Mouse (Mus musculus) left cerebral cortex, adult 2 months (tissue): Measurements from ENCODE around the gene Trim30a. TPM values are rescaled to one million over a fixed set of nuclear protein-coding genes. Genes with fewer than 3 reads are reported as not detected.
"Not testable (repeated sequence)": the region's sequence is repeated elsewhere in the genome, so short reads cannot be mapped to it uniquely, and the experiment has no call there.

Experiments used
- DNase-seq, 2 experiments: peaks; one replicate each; pipeline ENCODE4 v3.0.0; 2021 to 2022; ENCODE audit warnings: low spot score in 2 of 2, mixed read lengths in 1 of 2; ENCODE audit errors: extremely low spot score in 1 of 2
- H3K27ac ChIP-seq: fragments of 200-600 bp; 2 replicates; pipeline ENCODE4 v1.8.1; 2022
- H3K4me3 ChIP-seq: fragments of 200-600 bp; 2 replicates; pipeline ENCODE4 v1.8.1; 2022
- CTCF ChIP-seq: fragments of 200-600 bp; IDR thresholded peaks from 2 replicates; pipeline ENCODE4 v1.8.1; 2022; ENCODE audit warnings: antibody characterized with exemption, mild to moderate bottlenecking, moderate library complexity
- intact Hi-C: fragments of 180-260 bp; cut with DNase I; formaldehyde crosslinking; loops from one replicate; pipeline ENCODE4 v1.15.1; 2025
- long read RNA-seq, 2 experiments: library from polyadenylated mRNA; stranded (forward); transcript quantifications; one replicate each; pipeline ENCODE4 v2.0.0; 2021; ENCODE audit warnings: borderline mapping rate in 2 of 2
- total RNA-seq, 2 experiments: library from RNA; stranded (reverse); gene quantifications; 2 replicates each; pipeline ENCODE4 v1.2.3; 2021

The Trim30a gene
- under 1 TPM; 0.66 to 0.98 TPM for total RNA-seq
- long read RNA-seq, experiment 1, result 0 reads
- long read RNA-seq, experiment 2, result 0 reads

GRCm38 (mm10) chr7:104465065-104465744 is at the start of gene Trim30a:
Gene Trim30a, minus strand, starts transcription at chr7:104465193.
- no peak for DNase-seq
- TF ChIP-seq CTCF, result peak; percentile 26
- intact Hi-C loops, result no loop called here
- H3K27ac ChIP-seq, result no peak within 1 kb of the TSS
- no peak within 1 kb of the TSS for H3K4me3 ChIP-seq

- DNase-seq, H3K27ac ChIP-seq, intact Hi-C loops, H3K4me3 ChIP-seq: not testable (repeated sequence)
- peak; percentile 10 for TF ChIP-seq CTCF
These were observed 42.5 kb upstream of the Trim30a start, which contains the start of gene Trim30d for GRCm38 (mm10) chr7:104507421-104508065. Gene Trim30d, minus strand, starts transcription at chr7:104507849.

GRCm38 (mm10) chr7:104501589-104502371 is 36.8 kb upstream of the Trim30a start:
- no peak for DNase-seq
- intact Hi-C loops, result no loop called here
- H3K4me3 ChIP-seq, result peak overlapping the region; percentile 19; the same call in 1 of the 2 replicates
- TF ChIP-seq CTCF, result no peak
- no peak overlapping the region for H3K27ac ChIP-seq

GRCm38 (mm10) chr7:104501186-104501585 is 36.2 kb upstream of the Trim30a start:
- H3K27ac ChIP-seq, DNase-seq, intact Hi-C loops: not testable (repeated sequence)

GRCm38 (mm10) chr7:104499464-104499863 is 34.5 kb upstream of the Trim30a start:
- intact Hi-C loops, H3K4me3 ChIP-seq, H3K27ac ChIP-seq, DNase-seq: not testable (repeated sequence)

More at GRCm38 (mm10) chr7:104501186-104501585, 36.2 kb upstream of the Trim30a start:
- not testable (repeated sequence) for H3K4me3 ChIP-seq

GRCm38 (mm10) chr7:104445961-104446645 is 18.9 kb downstream of the Trim30a start:
- no peak for DNase-seq
- H3K4me3 ChIP-seq, result no peak overlapping the region
- no peak overlapping the region for H3K27ac ChIP-seq
- intact Hi-C loops, result no loop called here
- TF ChIP-seq CTCF, result peak; percentile 28

- Histone ChIP-seq H3K4me3 (no peak overlapping the region), H3K27ac (no peak overlapping the region)
- no peak for DNase-seq
- TF ChIP-seq CTCF, result no peak
- intact Hi-C loops, result no loop called here
These were observed 60.5 kb downstream of the Trim30a start for GRCm38 (mm10) chr7:104404460-104404950.

GRCm38 (mm10) chr7:104401140-104401539 is 63.9 kb downstream of the Trim30a start:
- H3K27ac ChIP-seq, result no peak overlapping the region
- no peak for DNase-seq
- TF ChIP-seq CTCF, result no peak
- H3K4me3 ChIP-seq, result no peak overlapping the region
- intact Hi-C loops, result no loop called here

- Histone ChIP-seq H3K27ac (no peak within 1 kb of the TSS), H3K4me3 (no peak within 1 kb of the TSS)
- TF ChIP-seq CTCF, result no peak
- intact Hi-C loops, result no loop called here
- DNase-seq, result no peak
These were observed 64.3 kb downstream of the Trim30a start, which contains the start of gene Trim30c for GRCm38 (mm10) chr7:104400698-104401097. Gene Trim30c, minus strand, starts transcription at chr7:104400837.

- TF ChIP-seq CTCF, result no peak
- H3K4me3 ChIP-seq, result no peak overlapping the region
- intact Hi-C loops, result no loop called here
- DNase-seq, result no peak
- H3K27ac ChIP-seq, result no peak overlapping the region
These were observed 66.5 kb downstream of the Trim30a start for GRCm38 (mm10) chr7:104398492-104398891.

- Histone ChIP-seq H3K27ac (no peak within 1 kb of the TSS), H3K4me3 (no peak within 1 kb of the TSS)
- TF ChIP-seq CTCF, result no peak; the same call in 1 of the 2 replicates
- no peak for DNase-seq
- intact Hi-C loops, result no loop called here
These were observed 95.1 kb downstream of the Trim30a start, which contains the start of gene Trim30b for GRCm38 (mm10) chr7:104369736-104370414. Gene Trim30b, minus strand, starts transcription at chr7:104369884.
